Mouse (Mus musculus) C2C12 (cell line): ENCODE measurements at regions not wholly inside any gene's neighbourhood (a gene's known extent, or its start where the extent isn't known, plus 50 kb on each side); places are given as distances from the start of the nearest gene placed in this dataset.

Source experiments
- CEBPB ChIP-seq: IDR thresholded peaks from one replicate; pipeline ENCODE4 v1.6.1; 2011; ENCODE audit warnings: low read depth, mild to moderate bottlenecking, control low read depth, moderate library complexity
- CTCF ChIP-seq: IDR thresholded peaks from one replicate; pipeline ENCODE4 v1.5.1; 2011; ENCODE audit not compliant: control insufficient read depth, insufficient read depth, insufficient read length
- MYOG ChIP-seq: IDR thresholded peaks from one replicate; pipeline ENCODE4 v1.6.1; 2011; ENCODE audit not compliant: control insufficient read depth, insufficient read length; ENCODE audit errors: extremely low read depth
- USF1 ChIP-seq: IDR thresholded peaks from one replicate; pipeline ENCODE4 v1.6.1; 2011; ENCODE audit warnings: low read depth, mild to moderate bottlenecking, control low read depth, moderate library complexity

DNA sequence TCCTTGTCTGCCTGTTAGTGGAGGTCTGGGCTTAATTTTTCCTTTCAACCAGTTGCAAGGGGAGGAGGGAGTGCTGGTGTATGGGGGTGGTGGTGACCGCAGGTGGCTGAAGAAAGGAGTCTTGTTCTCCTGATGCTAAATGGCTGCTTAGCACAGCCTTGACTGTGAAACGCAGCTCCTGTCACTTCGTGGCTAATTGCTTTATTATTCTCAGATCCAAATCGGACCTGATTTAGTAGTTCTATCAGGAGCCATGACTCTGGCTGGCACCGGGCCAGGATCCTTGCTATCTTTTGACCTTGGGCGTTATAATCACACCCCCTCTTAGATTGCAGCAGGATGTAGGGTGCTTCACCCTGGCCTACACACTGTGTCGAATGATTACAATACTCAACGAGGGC is 726.8 kb downstream of the Bcl11a start:
- TF ChIP-seq CTCF (no peak), MYOG (no peak), CEBPB (no peak), USF1 (no peak)
